Mouse (Mus musculus) heart, postnatal 0 days (tissue): ENCODE measurements around the gene Prim2. TPM values are rescaled to one million over a fixed set of nuclear protein-coding genes. Genes with fewer than 3 reads are reported as not detected.

Experiments used
- ATAC-seq: fragments of 200-750 bp; cut with Nextera tagmentation; 2 replicates; pipeline ENCODE4 v1.8.0; 2017; ENCODE audit warnings: low read depth, moderate number of reproducible peaks, moderate library complexity; ENCODE audit not compliant: insufficient read depth
- DNase-seq: peaks from one replicate; pipeline ENCODE4 v3.0.0-alpha.2; 2016; ENCODE audit warnings: low spot score
- H3K27ac ChIP-seq: fragments of 300-500 bp; sonication (generic); 2 replicates; pipeline ENCODE4 v1.5.1; 2014; ENCODE audit warnings: low read depth, mild to moderate bottlenecking
- H3K27me3 ChIP-seq: fragments of 300-500 bp; sonication (generic); 2 replicates; pipeline ENCODE4 v1.6.1; 2014; ENCODE audit warnings: low read length, mixed read lengths; ENCODE audit not compliant: control insufficient read depth, insufficient read depth
- H3K36me3 ChIP-seq: fragments of 300-500 bp; sonication (generic); replicated peaks from 2 replicates; pipeline ENCODE4 v1.6.1; 2014; ENCODE audit warnings: low read length, mixed read lengths; ENCODE audit not compliant: control insufficient read depth, insufficient read depth
- H3K4me1 ChIP-seq: fragments of 300-500 bp; sonication (generic); 2 replicates; pipeline ENCODE4 v1.6.1; 2014; ENCODE audit warnings: antibody characterized with exemption; ENCODE audit not compliant: control insufficient read depth, insufficient read depth
- H3K4me2 ChIP-seq: fragments of 300-500 bp; sonication (generic); 2 replicates; pipeline ENCODE4 v1.6.1; 2014; ENCODE audit warnings: low read depth, mild to moderate bottlenecking, low read length, moderate library complexity
- H3K4me3 ChIP-seq: fragments of 300-500 bp; sonication (generic); 2 replicates; pipeline ENCODE4 v1.5.1; 2014; ENCODE audit warnings: low read depth, low read length
- H3K9ac ChIP-seq: fragments of 300-500 bp; sonication (generic); replicated peaks from 2 replicates; pipeline ENCODE4 v1.6.1; 2014; ENCODE audit warnings: low read depth, low read length, mixed read lengths
- H3K9me3 ChIP-seq: fragments of 300-500 bp; sonication (generic); replicated peaks from 2 replicates; pipeline ENCODE4 v1.6.1; 2016; ENCODE audit warnings: low read length; ENCODE audit not compliant: control insufficient read depth
- CTCF ChIP-seq: IDR thresholded peaks from 2 replicates; pipeline ENCODE4 v1.5.1; 2016; ENCODE audit warnings: antibody characterized with exemption, control low read depth, low read depth
- EP300 ChIP-seq: IDR thresholded peaks from 2 replicates; pipeline ENCODE4 v1.6.1; 2016; ENCODE audit warnings: antibody characterized with exemption, low read depth
- WGBS: fragments of 180-500 bp; shearing (Covaris S2); extraction: QIAGEN DNeasy Blood & Tissue Kit; methylation state at CpG from one replicate; pipeline ENCODE4 v1.1.7; 2014; 5-methylcytosine and 5-hydroxymethylcytosine counted together
- polyA plus RNA-seq: library from polyadenylated mRNA; unstranded; fragments of >200 nt; fragmentation: Nextera tagmentation; extraction: Ambion mirVana; gene quantifications from 2 replicates; pipeline ENCODE4 v1.2.1, GENCODE M21; 2015
- total RNA-seq: library from RNA; depleted of rRNA; stranded (reverse); fragments of >200 nt; gene quantifications from 2 replicates; pipeline ENCODE4 v1.2.3, GENCODE M21; 2014; ENCODE audit warnings: low replicate concordance; rRNA removed

Gene Prim2
- total RNA-seq (8.9 and 13.9 TPM in 2 replicates), polyA plus RNA-seq (4.9 and 6.4 TPM in 2 replicates)

DNA sequence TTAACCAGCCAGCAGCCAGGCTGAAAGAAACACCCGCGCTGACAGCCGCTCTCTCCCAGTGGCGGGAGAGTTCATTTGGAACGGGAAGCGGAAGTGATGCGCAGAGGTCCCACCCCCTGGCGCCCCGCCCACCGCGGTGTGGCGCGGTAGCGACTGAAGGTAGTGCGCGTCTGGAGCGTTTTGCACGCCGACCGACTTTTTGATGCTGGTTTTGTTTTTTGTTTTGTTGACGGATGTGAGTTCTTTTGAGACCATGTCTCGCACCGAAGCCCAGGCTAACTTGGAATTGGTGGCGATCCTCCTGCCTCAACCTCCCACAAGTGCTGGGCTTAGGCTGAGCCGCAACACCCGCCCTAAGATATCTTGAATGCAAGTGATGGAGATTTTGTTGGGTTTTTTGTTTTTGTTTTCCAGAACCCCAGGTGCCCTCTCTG lies at the start of gene Prim2:
Gene Prim2 (minus strand): TSS at position 88 of the 434 bp plus-strand sequence.
- Histone ChIP-seq H3K36me3 (peaks cover 12% of the 10 kb centered on the region; the same call in 1 of the 2 replicates), H3K4me2 (peak within 1 kb of the TSS; percentile 93), H3K27me3 (no peaks in the 10 kb centered on the region), H3K4me1 (peaks cover 3% of the 10 kb centered on the region), H3K9ac (peak within 1 kb of the TSS; percentile 54), H3K4me3 (peak within 1 kb of the TSS; percentile 67), H3K9me3 (no peaks in the 10 kb centered on the region), H3K27ac (peak within 1 kb of the TSS; percentile 52)
- DNase-seq (peak; percentile 75), ATAC-seq (peak; percentile 89)
- TF ChIP-seq CTCF (no peak), EP300 (no peak)
- WGBS: under 1% methylated on average over 26 of the region's 26 CpGs

DNA sequence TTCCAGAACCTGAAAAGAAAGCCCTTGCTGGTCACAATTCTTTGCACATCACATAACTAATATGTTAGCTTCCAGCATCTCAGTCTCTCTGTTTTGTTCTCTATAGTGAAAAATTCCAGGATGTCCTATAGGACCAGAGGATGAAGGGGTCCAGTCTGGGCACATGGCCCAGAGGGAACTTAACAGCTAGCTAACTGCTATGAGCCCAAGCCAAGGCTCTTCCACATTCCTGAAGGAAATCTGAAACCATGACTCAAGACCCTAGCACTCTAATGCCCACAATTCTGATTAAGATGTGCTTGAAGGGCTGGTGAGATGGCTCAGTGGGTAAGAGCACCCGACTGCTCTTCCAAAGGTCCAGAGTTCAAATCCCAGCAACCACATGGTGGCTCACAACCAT lies 48.0 kb upstream of the Prim2 start:
- no peaks in the 10 kb centered on the region for H3K27me3 ChIP-seq
- DNase-seq: no peak
- TF ChIP-seq CTCF (no peak), EP300 (no peak)
- H3K9me3 ChIP-seq: no peaks in the 10 kb centered on the region
- 94% methylated on average over 1 of the region's 1 CpGs for WGBS
- no peak overlapping the region for H3K4me2 ChIP-seq
- H3K27ac ChIP-seq: no peak overlapping the region
- 0 out of 2 replicates have a peak, but pooled peaks cover 2% of the 10 kb centered on the region for H3K36me3 ChIP-seq
- H3K4me3 ChIP-seq: no peak overlapping the region
- H3K4me1 ChIP-seq: peaks cover 9% of the 10 kb centered on the region; the same call in 1 of the 2 replicates
- no peak for ATAC-seq
- H3K9ac ChIP-seq: no peak overlapping the region

DNA sequence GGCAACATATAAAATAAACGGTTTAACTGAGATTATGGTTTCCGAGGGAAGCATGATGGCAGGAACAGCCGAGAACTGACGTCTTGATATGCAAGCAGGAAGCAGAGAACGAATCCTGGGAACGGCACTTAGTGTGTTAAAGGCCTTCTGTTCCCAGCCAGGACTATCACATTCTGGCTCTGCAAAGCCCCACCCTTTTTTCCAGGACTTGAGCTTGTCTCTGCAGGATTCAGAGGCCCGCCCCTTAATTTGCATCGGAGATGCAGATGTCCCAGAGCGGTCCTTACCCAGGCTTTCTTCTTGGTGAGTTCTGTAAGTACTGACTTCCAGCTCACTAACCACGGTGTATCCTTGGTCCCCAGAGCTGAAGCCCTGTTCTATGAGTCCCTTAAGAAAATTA lies 45.2 kb upstream of the Prim2 start:
- Histone ChIP-seq H3K9ac (no peak overlapping the region), H3K4me2 (no peak overlapping the region), H3K4me1 (no peaks in the 10 kb centered on the region), H3K27ac (no peak overlapping the region), H3K36me3 (no peaks in the 10 kb centered on the region), H3K9me3 (no peaks in the 10 kb centered on the region), H3K4me3 (no peak overlapping the region), H3K27me3 (no peaks in the 10 kb centered on the region)
- DNase-seq (peak; percentile 44), ATAC-seq (no peak)
- TF ChIP-seq CTCF (no peak), EP300 (no peak)
- 5% methylated on average over 10 of the region's 10 CpGs for WGBS

DNA sequence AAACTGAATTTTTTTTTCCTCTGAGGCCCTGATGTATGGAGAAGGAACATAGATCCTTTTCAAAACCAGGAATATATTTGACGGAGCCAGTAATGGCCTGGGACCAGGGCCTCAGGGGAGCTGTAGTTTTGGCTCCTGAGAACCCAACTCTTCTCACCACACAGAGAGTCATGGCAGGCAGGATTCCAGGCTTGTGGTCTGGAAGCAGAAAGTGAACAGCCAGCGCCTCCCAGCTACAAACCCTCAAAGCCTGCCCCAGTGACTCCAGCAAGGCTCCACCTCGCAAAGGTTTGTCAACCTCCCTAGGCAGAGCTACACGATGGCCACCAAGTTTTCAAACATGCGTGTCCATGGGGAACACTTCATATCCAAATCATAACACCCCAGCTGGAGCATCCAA lies 42.4 kb upstream of the Prim2 start:
- H3K27ac ChIP-seq: no peak overlapping the region
- TF ChIP-seq EP300: no peak
- no peak for TF ChIP-seq CTCF
- H3K9ac ChIP-seq: no peak overlapping the region
- ATAC-seq (no peak), DNase-seq (no peak)
- H3K4me2 ChIP-seq: no peak overlapping the region
- no peak overlapping the region for H3K4me3 ChIP-seq
- H3K27me3 ChIP-seq: no peaks in the 10 kb centered on the region
- no peaks in the 10 kb centered on the region for H3K4me1 ChIP-seq
- no peaks in the 10 kb centered on the region for H3K36me3 ChIP-seq
- 82% methylated on average over 5 of the region's 5 CpGs for WGBS
- H3K9me3 ChIP-seq: no peaks in the 10 kb centered on the region

DNA sequence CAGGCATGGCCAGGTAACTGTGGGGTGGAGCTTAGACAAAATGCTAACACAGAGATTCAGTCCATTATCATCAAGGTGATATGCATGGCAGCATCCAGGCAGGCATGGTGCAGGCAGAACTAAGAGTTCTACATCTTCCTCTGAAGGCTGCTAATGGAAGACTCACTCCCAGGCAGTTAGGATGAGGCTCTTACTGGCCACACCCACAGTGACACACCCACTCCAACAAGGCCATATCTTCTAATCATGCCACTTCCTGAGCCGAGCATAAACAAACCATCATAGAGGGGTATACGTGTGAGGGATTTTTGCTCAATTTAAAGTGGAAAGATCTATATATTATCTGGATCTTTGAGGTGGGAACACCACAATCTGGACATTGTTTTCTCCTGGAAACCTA lies 40.0 kb upstream of the Prim2 start:
- Histone ChIP-seq H3K4me2 (no peak overlapping the region), H3K9me3 (no peaks in the 10 kb centered on the region), H3K27ac (no peak overlapping the region), H3K4me1 (no peaks in the 10 kb centered on the region), H3K27me3 (no peaks in the 10 kb centered on the region), H3K36me3 (no peaks in the 10 kb centered on the region), H3K9ac (no peak overlapping the region), H3K4me3 (no peak overlapping the region)
- ATAC-seq (no peak), DNase-seq (no peak)
- 49% methylated on average over 2 of the region's 2 CpGs for WGBS
- TF ChIP-seq CTCF (no peak), EP300 (no peak)

DNA sequence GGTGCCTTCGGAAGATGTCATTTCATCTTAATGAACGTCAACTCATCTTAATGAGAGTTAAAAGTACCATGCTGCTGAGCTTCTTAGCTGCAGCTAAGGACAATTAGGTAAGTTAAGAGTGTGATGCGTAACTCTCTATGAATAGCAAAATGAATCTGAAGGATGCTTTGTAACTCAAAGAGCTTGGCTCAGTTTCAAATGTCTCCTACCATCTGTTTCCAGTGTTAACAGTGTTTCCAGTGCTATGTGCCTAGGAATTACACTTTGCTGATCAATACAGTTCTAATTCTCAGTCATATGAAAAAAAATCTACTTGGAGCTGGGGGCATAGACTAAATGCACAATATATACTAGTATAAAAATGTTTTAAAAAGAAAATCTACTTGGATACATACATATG lies 31.6 kb upstream of the Prim2 start:
- WGBS: 76% methylated on average over 3 of the region's 3 CpGs
- TF ChIP-seq EP300 (no peak), CTCF (no peak)
- no peak overlapping the region for H3K9ac ChIP-seq
- H3K9me3 ChIP-seq: no peaks in the 10 kb centered on the region
- H3K4me2 ChIP-seq: no peak overlapping the region
- no peak overlapping the region for H3K4me3 ChIP-seq
- no peaks in the 10 kb centered on the region for H3K36me3 ChIP-seq
- DNase-seq (no peak), ATAC-seq (no peak)
- no peaks in the 10 kb centered on the region for H3K4me1 ChIP-seq
- H3K27ac ChIP-seq: no peak overlapping the region
- no peaks in the 10 kb centered on the region for H3K27me3 ChIP-seq
